Mouse (Mus musculus) embryonic facial prominence, embryonic 12.5 days (tissue): ENCODE results near the gene Tmc7. TPM values are rescaled to one million over a fixed set of nuclear protein-coding genes. Genes with fewer than 3 reads are reported as not detected.

ENCODE experiments used
- ATAC-seq: fragments of 200-750 bp; cut with Nextera tagmentation; 2 replicates; pipeline ENCODE4 v1.8.0; 2017; ENCODE audit not compliant: insufficient number of reproducible peaks, insufficient read depth, low FRiP score, low TSS enrichment
- H3K27ac ChIP-seq: fragments of 300-500 bp; sonication (generic); 2 replicates; pipeline ENCODE4 v1.5.1; 2016; ENCODE audit warnings: mild to moderate bottlenecking
- H3K27me3 ChIP-seq: fragments of 300-500 bp; sonication (generic); 2 replicates; pipeline ENCODE4 v1.6.1; 2016; ENCODE audit warnings: mild to moderate bottlenecking, moderate library complexity
- H3K36me3 ChIP-seq: fragments of 300-500 bp; sonication (generic); 2 replicates; pipeline ENCODE4 v1.6.1; 2016; ENCODE audit warnings: mild to moderate bottlenecking
- H3K4me1 ChIP-seq: fragments of 300-500 bp; sonication (generic); 2 replicates; pipeline ENCODE4 v1.6.1; 2016
- H3K4me2 ChIP-seq: fragments of 300-500 bp; sonication (generic); replicated peaks from 2 replicates; pipeline ENCODE4 v1.6.1; 2016; ENCODE audit warnings: mild to moderate bottlenecking, moderate library complexity
- H3K4me3 ChIP-seq: fragments of 300-500 bp; sonication (generic); 2 replicates; pipeline ENCODE4 v1.5.1; 2016; ENCODE audit warnings: mild to moderate bottlenecking
- H3K9ac ChIP-seq: fragments of 300-500 bp; sonication (generic); 2 replicates; pipeline ENCODE4 v1.6.1; 2016; ENCODE audit warnings: mild to moderate bottlenecking, moderate library complexity
- H3K9me3 ChIP-seq: fragments of 300-500 bp; sonication (generic); 2 replicates; pipeline ENCODE4 v1.6.1; 2016; ENCODE audit warnings: mild to moderate bottlenecking, moderate library complexity
- WGBS: fragments of 180-500 bp; shearing (Covaris S2); methylation state at CpG from one replicate; pipeline ENCODE4 v1.1.7; 2016; 5-methylcytosine and 5-hydroxymethylcytosine counted together
- polyA plus RNA-seq: library from polyadenylated mRNA; unstranded; fragments of >200 nt; fragmentation: Nextera tagmentation; extraction: Ambion mirVana; gene quantifications from 2 replicates; pipeline ENCODE4 v1.2.1, GENCODE M21; 2016

The Tmc7 gene
- polyA plus RNA-seq, 1 experiment from 2014 or later, result 6.2 TPM

GRCm38 (mm10) chr7:118498984-118499783, 85.4 kb downstream of the Tmc7 start:
- ATAC-seq, result no peak
- Histone ChIP-seq H3K9me3 (no peaks in the 10 kb centered on the region), H3K27ac (no peak overlapping the region), H3K4me2 (no peak overlapping the region), H3K4me1 (peaks cover 2% of the 10 kb centered on the region; the same call in 1 of the 2 replicates), H3K4me3 (no peak overlapping the region), H3K9ac (no peak overlapping the region), H3K27me3 (no peaks in the 10 kb centered on the region), H3K36me3 (no peaks in the 10 kb centered on the region)
- 84% methylated on average over 12 of the region's 12 CpGs for WGBS

- H3K9ac ChIP-seq, result no peak overlapping the region
- H3K27ac ChIP-seq, result no peak overlapping the region
- H3K27me3 ChIP-seq, result peaks cover 14% of the 10 kb centered on the region
- no peak overlapping the region for H3K4me3 ChIP-seq
- H3K36me3 ChIP-seq, result no peaks in the 10 kb centered on the region
- peaks cover 12% of the 10 kb centered on the region for H3K4me1 ChIP-seq
- 71% methylated on average over 4 of the region's 4 CpGs for WGBS
- ATAC-seq, result no peak
- H3K4me2 ChIP-seq, result no peak overlapping the region
- H3K9me3 ChIP-seq, result no peaks in the 10 kb centered on the region
Measured at GRCm38 (mm10) chr7:118494892-118495579, 89.5 kb downstream of the Tmc7 start.

- Histone ChIP-seq H3K4me1 (peaks cover 15% of the 10 kb centered on the region), H3K9ac (no peak overlapping the region), H3K4me3 (no peak overlapping the region), H3K4me2 (no peak overlapping the region), H3K27ac (no peak overlapping the region), H3K27me3 (peaks cover 23% of the 10 kb centered on the region), H3K36me3 (no peaks in the 10 kb centered on the region), H3K9me3 (no peaks in the 10 kb centered on the region)
- 89% methylated on average over 9 of the region's 9 CpGs for WGBS
- ATAC-seq, result no peak
Measured at GRCm38 (mm10) chr7:118493892-118494291, 90.6 kb downstream of the Tmc7 start.

- no peaks in the 10 kb centered on the region for H3K36me3 ChIP-seq
- H3K27ac ChIP-seq, result peak within 1 kb of the TSS; percentile 74
- peak within 1 kb of the TSS; percentile 60 for H3K4me3 ChIP-seq
- peak; percentile 84 for ATAC-seq
- H3K4me2 ChIP-seq, result peak within 1 kb of the TSS; percentile 85
- H3K9me3 ChIP-seq, result no peaks in the 10 kb centered on the region
- under 1% methylated on average over 55 of the region's 55 CpGs for WGBS
- peak within 1 kb of the TSS; percentile 81 for H3K9ac ChIP-seq
- peaks cover 29% of the 10 kb centered on the region for H3K4me1 ChIP-seq
- peaks cover 23% of the 10 kb centered on the region for H3K27me3 ChIP-seq
Measured at GRCm38 (mm10) chr7:118491431-118492147, 92.9 kb downstream of the Tmc7 start, which contains the start of gene Itpripl2. TSS of gene Itpripl2 (minus strand) at chr7:118491975.

GRCm38 (mm10) chr7:118490666-118491430, 93.7 kb downstream of the Tmc7 start:
- peak overlapping the region; percentile 60 for H3K4me3 ChIP-seq
- H3K4me2 ChIP-seq, result peak overlapping the region; percentile 85
- H3K27me3 ChIP-seq, result peaks cover 23% of the 10 kb centered on the region
- H3K36me3 ChIP-seq, result no peaks in the 10 kb centered on the region
- peak overlapping the region; percentile 81 for H3K9ac ChIP-seq
- 3% methylated on average over 67 of the region's 67 CpGs for WGBS
- peak overlapping the region; percentile 74; the same call in 1 of the 2 replicates for H3K27ac ChIP-seq
- peak; percentile 39 for ATAC-seq
- no peaks in the 10 kb centered on the region for H3K9me3 ChIP-seq
- H3K4me1 ChIP-seq, result peaks cover 29% of the 10 kb centered on the region

GRCm38 (mm10) chr7:118489706-118490665, 94.5 kb downstream of the Tmc7 start:
- Histone ChIP-seq H3K9ac (peak overlapping the region; percentile 81; the same call in 1 of the 2 replicates), H3K27me3 (peaks cover 23% of the 10 kb centered on the region), H3K27ac (no peak overlapping the region), H3K36me3 (no peaks in the 10 kb centered on the region), H3K4me1 (peaks cover 29% of the 10 kb centered on the region), H3K9me3 (no peaks in the 10 kb centered on the region), H3K4me3 (peak overlapping the region; percentile 60), H3K4me2 (peak overlapping the region; percentile 85)
- no peak for ATAC-seq
- WGBS, result 22% methylated on average over 57 of the region's 57 CpGs

- 24% methylated on average over 8 of the region's 8 CpGs for WGBS
- peaks cover 3% of the 10 kb centered on the region; the same call in 1 of the 2 replicates for H3K36me3 ChIP-seq
- peaks cover 29% of the 10 kb centered on the region for H3K4me1 ChIP-seq
- H3K9me3 ChIP-seq, result no peaks in the 10 kb centered on the region
- no peak overlapping the region for H3K4me3 ChIP-seq
- ATAC-seq, result no peak
- H3K4me2 ChIP-seq, result peak overlapping the region; percentile 7
- H3K27me3 ChIP-seq, result peaks cover 23% of the 10 kb centered on the region
- no peak overlapping the region for H3K9ac ChIP-seq
- no peak overlapping the region for H3K27ac ChIP-seq
Measured at GRCm38 (mm10) chr7:118488060-118488664, 96.4 kb downstream of the Tmc7 start.

- no peak overlapping the region for H3K9ac ChIP-seq
- H3K27me3 ChIP-seq, result peaks cover 23% of the 10 kb centered on the region
- H3K27ac ChIP-seq, result no peak overlapping the region
- WGBS, result 61% methylated on average over 5 of the region's 5 CpGs
- H3K4me3 ChIP-seq, result no peak overlapping the region
- H3K9me3 ChIP-seq, result no peaks in the 10 kb centered on the region
- no peak for ATAC-seq
- no peak overlapping the region for H3K4me2 ChIP-seq
- H3K36me3 ChIP-seq, result peaks cover 3% of the 10 kb centered on the region; the same call in 1 of the 2 replicates
- H3K4me1 ChIP-seq, result peaks cover 29% of the 10 kb centered on the region
Measured at GRCm38 (mm10) chr7:118486917-118487316, 97.6 kb downstream of the Tmc7 start.
